Mouse (Mus musculus): ENCODE results near the gene Cyp4a10. TPM values are rescaled to one million over a fixed set of nuclear protein-coding genes. Genes with fewer than 3 reads are reported as not detected.
A peak's percentile ranks its signal among the peaks of the same experiment; 100 is the strongest.
"Not testable (repeated sequence)": the region's sequence is repeated elsewhere in the genome, so short reads cannot be mapped to it uniquely, and the experiment has no call there.

Gene Cyp4a10
- polyA plus RNA-seq, 1 experiment, result 393 TPM

DNA sequence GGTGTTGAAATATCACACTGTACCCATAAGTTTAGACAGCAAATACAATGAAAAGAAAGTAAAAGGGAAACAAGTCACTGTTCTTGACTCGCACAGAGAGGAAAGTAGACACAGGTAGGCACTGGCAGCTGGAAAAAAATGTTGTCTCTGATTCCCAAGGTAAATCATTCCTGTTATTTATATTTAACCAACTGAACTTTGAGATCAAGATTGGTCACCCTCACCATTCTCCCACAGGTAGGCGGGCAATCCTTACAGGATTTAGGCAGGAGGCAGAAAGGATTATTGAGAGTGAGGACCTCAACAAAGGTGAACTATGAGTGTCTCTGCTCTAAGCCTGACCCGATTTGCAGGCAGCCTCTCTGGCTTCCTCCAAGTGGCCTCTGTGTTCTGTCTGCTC lies 45.3 kb downstream of the Cyp4a10 start, which contains the start of gene Cyp4a31:
Cyp4a31 (plus strand) TSS at position 249 of the 400 bp plus-strand sequence.
- H3K4me1 ChIP-seq (ENCODE audit: control insufficient read depth, insufficient read depth, low read length), result peaks cover 2% of the 10 kb centered on the region; the same call in 1 of the 2 replicates
- peak; percentile 83 for DNase-seq
- peak within 1 kb of the TSS; percentile 82 for H3K27ac ChIP-seq (ENCODE audit: insufficient read depth, low read depth, low read length)
- H3K27me3 ChIP-seq (replicated peaks; ENCODE audit: control insufficient read depth, insufficient read depth, low read length), result no peaks in the 10 kb centered on the region
- no peaks in the 10 kb centered on the region; the same call in 1 of the 2 replicates for H3K36me3 ChIP-seq (ENCODE audit: control insufficient read depth, insufficient read depth, low read length)
- TF ChIP-seq POLR2A (IDR thresholded peaks at IDR 0.05; ENCODE audit: low read depth, low read length), result peak; percentile 12
- no peak for TF ChIP-seq CTCF (conservative IDR thresholded peaks at IDR 0.05; ENCODE audit: insufficient read depth, insufficient read length, low read depth, low read length)
- WGBS, result 59% methylated on average over 3 of the region's 3 CpGs
- peak within 1 kb of the TSS; percentile 57 for H3K4me3 ChIP-seq (ENCODE audit: insufficient read depth, low read depth, low read length)

DNA sequence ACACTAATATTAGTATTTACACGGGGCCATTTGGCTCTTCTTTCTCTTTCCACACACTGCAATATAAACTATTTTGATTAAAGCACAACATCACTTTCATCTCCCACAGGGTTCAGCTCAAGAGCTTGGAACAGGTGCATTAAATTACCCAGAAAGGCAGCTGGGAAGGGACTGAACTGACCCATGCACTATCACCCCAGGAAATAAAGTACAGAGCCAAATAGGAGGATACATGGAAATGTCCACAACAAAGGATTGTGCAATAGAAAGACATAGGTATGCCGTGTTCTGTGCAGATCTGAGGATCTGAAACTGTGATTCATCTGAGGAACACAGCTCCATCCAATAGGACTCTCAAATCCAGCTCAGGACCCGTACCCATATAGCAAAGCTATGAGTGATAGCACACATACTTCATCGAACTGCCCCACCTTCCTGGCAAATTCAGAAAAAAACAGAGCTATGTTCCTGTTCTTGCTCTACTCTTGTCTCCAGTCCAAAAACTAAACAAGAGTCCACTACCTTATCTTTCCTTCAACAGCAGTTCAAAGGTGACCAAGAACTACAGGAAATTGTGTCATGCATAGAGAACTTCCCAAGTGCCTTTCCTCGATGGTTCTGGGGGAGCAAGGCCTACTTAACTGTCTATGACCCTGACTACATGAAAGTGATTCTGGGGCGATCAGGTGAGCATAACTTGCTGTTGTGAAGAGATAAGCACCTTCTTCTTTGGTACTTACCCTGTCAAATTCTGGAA lies 46.6 kb downstream of the Cyp4a10 start:
- H3K36me3 ChIP-seq (ENCODE audit: control insufficient read depth, insufficient read depth, low read length); H3K4me3 ChIP-seq (ENCODE audit: insufficient read depth, low read depth, low read length); H3K27me3 ChIP-seq (replicated peaks; ENCODE audit: control insufficient read depth, insufficient read depth, low read length); DNase-seq; H3K4me1 ChIP-seq (ENCODE audit: control insufficient read depth, insufficient read depth, low read length): not testable (repeated sequence)
- peak overlapping the region; percentile 45 for H3K27ac ChIP-seq (ENCODE audit: insufficient read depth, low read depth, low read length)
- WGBS, result 54% methylated on average over 6 of the region's 6 CpGs

DNA sequence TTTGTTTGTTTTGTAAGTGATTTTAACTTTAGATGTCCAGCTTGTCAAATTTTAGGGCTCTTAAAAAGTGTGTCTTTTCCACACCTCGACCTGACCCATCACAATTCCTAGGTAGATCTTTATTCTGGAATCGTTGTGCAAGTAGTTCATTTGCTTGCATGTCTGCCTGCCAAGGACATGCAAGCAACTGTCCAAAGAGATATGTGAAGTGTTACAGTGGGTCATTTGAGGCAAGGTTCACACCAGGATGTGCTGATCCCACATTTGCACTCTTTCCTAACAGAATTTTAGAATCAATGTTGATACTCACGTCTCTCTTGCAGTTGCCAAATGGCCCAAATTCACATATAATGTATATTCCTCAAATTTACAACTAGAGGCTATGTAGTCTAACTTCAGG lies 57.2 kb downstream of the Cyp4a10 start:
- no peaks in the 10 kb centered on the region; the same call in 1 of the 2 replicates for H3K36me3 ChIP-seq (ENCODE audit: control insufficient read depth, insufficient read depth, low read length)
- DNase-seq, result no peak
- H3K4me1 ChIP-seq (ENCODE audit: control insufficient read depth, insufficient read depth, low read length), result no peaks in the 10 kb centered on the region
- TF ChIP-seq CTCF (conservative IDR thresholded peaks at IDR 0.05; ENCODE audit: insufficient read depth, insufficient read length, low read depth, low read length) (no peak), POLR2A (IDR thresholded peaks at IDR 0.05; ENCODE audit: low read depth, low read length) (no peak)
- no peak overlapping the region for H3K27ac ChIP-seq (ENCODE audit: insufficient read depth, low read depth, low read length)
- no peaks in the 10 kb centered on the region for H3K27me3 ChIP-seq (replicated peaks; ENCODE audit: control insufficient read depth, insufficient read depth, low read length)
- H3K4me3 ChIP-seq (ENCODE audit: insufficient read depth, low read depth, low read length), result no peak overlapping the region
- WGBS, result 69% methylated on average over 3 of the region's 3 CpGs

DNA sequence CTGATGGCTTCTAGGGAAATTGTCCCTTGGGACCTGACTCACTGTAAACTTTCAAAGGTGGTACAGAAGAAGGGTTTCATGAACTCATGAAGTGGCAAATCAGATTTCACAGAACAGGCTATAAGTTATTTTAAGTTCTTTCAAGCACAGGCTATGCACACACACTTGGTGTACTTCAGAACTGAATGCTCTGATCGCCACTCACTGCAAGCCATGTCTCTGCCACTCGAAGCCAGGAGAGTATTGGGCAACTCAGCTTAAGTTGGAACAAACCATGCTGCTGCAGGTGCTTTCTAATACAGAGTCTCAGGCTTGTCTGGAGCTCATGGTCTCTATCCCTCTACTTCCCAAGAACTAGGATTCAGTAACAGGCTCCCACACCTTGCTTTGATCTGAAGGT lies 57.7 kb downstream of the Cyp4a10 start:
- no peak for TF ChIP-seq POLR2A (IDR thresholded peaks at IDR 0.05; ENCODE audit: low read depth, low read length)
- no peak for TF ChIP-seq CTCF (conservative IDR thresholded peaks at IDR 0.05; ENCODE audit: insufficient read depth, insufficient read length, low read depth, low read length)
- no peaks in the 10 kb centered on the region for H3K4me1 ChIP-seq (ENCODE audit: control insufficient read depth, insufficient read depth, low read length)
- no peak overlapping the region for H3K4me3 ChIP-seq (ENCODE audit: insufficient read depth, low read depth, low read length)
- no peak for DNase-seq
- no peak overlapping the region for H3K27ac ChIP-seq (ENCODE audit: insufficient read depth, low read depth, low read length)
- 80% methylated on average over 2 of the region's 2 CpGs for WGBS
- H3K27me3 ChIP-seq (replicated peaks; ENCODE audit: control insufficient read depth, insufficient read depth, low read length), result no peaks in the 10 kb centered on the region
- H3K36me3 ChIP-seq (ENCODE audit: control insufficient read depth, insufficient read depth, low read length), result no peaks in the 10 kb centered on the region; the same call in 1 of the 2 replicates

GRCm38 (mm10) chr4:115583036-115583435 lies 65.0 kb downstream of the Cyp4a10 start:
- no peak overlapping the region for H3K4me3 ChIP-seq (ENCODE audit: insufficient read depth, low read depth, low read length)
- no peaks in the 10 kb centered on the region for H3K27me3 ChIP-seq (replicated peaks; ENCODE audit: control insufficient read depth, insufficient read depth, low read length)
- no peaks in the 10 kb centered on the region for H3K36me3 ChIP-seq (ENCODE audit: control insufficient read depth, insufficient read depth, low read length)
- TF ChIP-seq CTCF (conservative IDR thresholded peaks at IDR 0.05; ENCODE audit: insufficient read depth, insufficient read length, low read depth, low read length) (no peak), POLR2A (IDR thresholded peaks at IDR 0.05; ENCODE audit: low read depth, low read length) (no peak)
- H3K27ac ChIP-seq (ENCODE audit: insufficient read depth, low read depth, low read length), result no peak overlapping the region
- H3K4me1 ChIP-seq (ENCODE audit: control insufficient read depth, insufficient read depth, low read length), result no peaks in the 10 kb centered on the region
- no peak for DNase-seq

Other genes starting within 250 kb of the Cyp4a10 start
- gene Cyp4a12a, start 219.2 kb upstream of the Cyp4a10 start, polyA plus RNA-seq (2012; rRNA removed), result 6.4 and 7.6 TPM in 2 replicates
- gene Cyp4a12b, start 106.6 kb upstream of the Cyp4a10 start, polyA plus RNA-seq (2012; rRNA removed), result 2.3 and 2.8 TPM in 2 replicates
- gene Cyp4a30b, start 65.7 kb upstream of the Cyp4a10 start, polyA plus RNA-seq (2012; rRNA removed), result not detected in 2 replicates
- gene Cyp4a14, start 22.1 kb upstream of the Cyp4a10 start, polyA plus RNA-seq (2012; rRNA removed), result 258 and 331 TPM in 2 replicates
- 234 and 244 TPM in 2 replicates for gene Cyp4a31, start 45.4 kb downstream of the Cyp4a10 start, polyA plus RNA-seq (2012; rRNA removed)
- 0.60 and 0.91 TPM in 2 replicates for gene Cyp4a32, start 82.7 kb downstream of the Cyp4a10 start, polyA plus RNA-seq (2012; rRNA removed)
- gene Cyp4b1, start 129.5 kb downstream of the Cyp4a10 start, polyA plus RNA-seq (2012; rRNA removed), result 329 and 340 TPM in 2 replicates
- 26.4 and 27.9 TPM in 2 replicates for gene Efcab14, start 219.5 kb downstream of the Cyp4a10 start, polyA plus RNA-seq (2012; rRNA removed)